Mouse (Mus musculus): ENCODE measurements around the gene Lrrc3.
"Not testable (repeated sequence)": the region's sequence is repeated elsewhere in the genome, so short reads cannot be mapped to it uniquely, and the experiment has no call there.

The Lrrc3 gene

DNA sequence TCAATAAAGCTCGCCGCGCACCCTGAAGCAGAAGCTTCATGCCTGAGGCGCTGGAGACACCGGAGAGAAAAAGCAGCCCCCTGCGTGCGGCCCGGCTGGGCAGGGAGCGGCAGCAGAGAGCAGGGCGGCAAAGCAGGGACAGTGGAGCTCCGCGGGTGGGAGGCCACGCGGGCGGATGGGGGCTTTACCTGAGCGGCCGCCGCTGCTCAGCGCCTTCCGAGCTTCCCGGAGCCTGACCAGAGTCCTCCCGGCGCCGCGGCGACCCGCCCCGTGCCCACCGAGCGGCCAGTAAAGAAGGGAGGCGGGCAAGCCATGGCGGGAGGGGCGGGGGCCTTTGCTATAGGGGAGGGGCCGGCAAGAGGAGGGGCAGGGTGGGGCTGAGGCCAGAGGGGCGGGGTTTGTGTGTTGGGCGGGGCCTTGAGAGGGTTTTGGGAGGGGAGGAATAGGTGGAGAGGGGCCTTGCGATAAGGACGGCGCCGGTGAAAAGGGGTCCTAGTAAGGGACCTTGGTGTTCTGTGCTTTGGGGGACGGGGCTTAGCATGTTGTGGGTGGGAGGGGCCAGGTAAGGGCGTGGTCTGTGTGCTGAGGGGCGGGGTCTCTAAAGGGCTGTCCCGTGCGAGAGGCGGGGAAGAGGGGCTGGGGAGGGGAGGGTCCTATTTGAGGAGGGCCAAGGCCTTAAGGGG is at the start of gene Lrrc3:
Gene Lrrc3, minus strand, starts transcription at position 326 of the 683 bp plus-strand sequence.
- peak; percentile 41 to 68 for DNase-seq (ENCODE audit: low spot score in 2 of 2)

DNA sequence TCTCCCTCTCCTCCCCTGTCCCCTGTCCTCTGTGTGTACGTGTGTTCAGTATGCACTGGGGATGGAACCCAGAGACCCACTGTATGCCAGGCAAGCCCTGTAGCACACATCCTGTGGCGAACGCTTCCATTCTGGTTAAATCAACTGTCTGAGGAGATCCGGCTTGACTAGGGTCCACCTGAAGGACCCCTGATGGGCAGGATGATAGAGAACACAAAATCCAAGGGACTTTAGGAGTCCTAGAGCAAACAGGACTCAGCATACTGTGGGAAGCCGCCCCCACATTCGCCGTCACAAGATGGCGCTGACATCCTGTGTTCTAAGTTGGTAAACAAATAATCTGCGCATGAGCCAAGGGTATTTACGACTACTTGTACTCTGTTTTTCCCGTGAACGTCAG is 48.1 kb upstream of the Lrrc3 start:
- DNase-seq (ENCODE audit: low spot score in 2 of 2): not testable (repeated sequence)

DNA sequence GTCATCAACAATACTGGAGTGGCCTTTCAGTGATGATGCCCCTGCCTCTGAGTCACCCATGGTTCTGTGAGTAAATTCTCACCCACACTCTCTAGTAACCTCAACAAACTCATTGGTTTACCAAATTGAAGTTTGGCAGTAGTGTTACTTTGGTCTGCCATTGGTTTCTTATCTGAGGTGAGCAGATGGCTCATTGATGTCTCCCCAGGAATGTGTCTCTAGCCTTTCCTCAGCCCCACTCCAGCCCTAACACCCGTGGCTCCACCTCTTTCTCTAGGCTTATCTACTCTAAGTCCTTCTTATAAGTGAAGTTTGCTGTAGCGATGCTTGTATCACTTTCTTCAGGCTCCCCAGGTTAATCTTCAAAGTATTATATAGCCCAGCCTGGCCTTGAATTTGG is 37.3 kb upstream of the Lrrc3 start:
- no peak for DNase-seq (ENCODE audit: low spot score in 2 of 2)

DNA sequence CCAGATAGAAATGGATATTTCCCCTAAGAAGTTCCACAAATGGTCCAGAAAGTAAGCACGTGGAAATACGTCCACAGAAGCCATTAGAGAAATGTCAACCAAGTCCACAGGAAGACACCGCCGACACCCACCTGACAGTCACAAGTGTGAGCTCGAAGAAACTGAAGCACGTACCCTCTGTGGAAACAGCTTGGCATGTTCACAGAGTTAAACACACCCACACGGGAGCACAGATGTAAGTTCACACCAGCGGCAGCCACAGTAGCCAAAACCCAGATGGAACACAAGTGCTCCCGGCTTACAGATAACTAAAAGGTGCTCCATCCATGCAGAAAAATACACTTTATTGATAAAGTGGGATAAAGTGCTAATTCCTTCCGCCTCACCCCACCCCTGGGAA is 25.0 kb upstream of the Lrrc3 start:
- DNase-seq (ENCODE audit: low spot score in 2 of 2): no peak

DNA sequence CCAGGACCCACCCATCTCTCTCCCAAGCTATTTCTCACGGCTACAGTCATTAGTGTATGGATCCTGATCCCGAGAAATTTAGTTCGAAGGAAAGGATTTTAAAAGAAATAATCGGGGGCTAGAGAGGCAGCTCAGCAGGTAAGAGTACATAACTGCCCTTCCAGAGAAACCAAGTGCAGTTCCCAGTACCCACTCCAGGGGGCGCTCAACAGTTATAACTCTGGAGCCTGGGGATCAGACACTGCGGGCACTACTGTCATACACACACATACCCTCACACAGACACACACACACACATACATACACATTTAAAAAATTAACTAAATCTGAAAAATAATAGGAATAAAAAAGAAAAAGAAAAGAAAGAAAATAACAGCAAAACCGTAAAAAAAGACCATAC is 23.8 kb upstream of the Lrrc3 start:
- peak in 1 of 2 experiments; percentile 50 for DNase-seq (ENCODE audit: low spot score in 2 of 2)

DNA sequence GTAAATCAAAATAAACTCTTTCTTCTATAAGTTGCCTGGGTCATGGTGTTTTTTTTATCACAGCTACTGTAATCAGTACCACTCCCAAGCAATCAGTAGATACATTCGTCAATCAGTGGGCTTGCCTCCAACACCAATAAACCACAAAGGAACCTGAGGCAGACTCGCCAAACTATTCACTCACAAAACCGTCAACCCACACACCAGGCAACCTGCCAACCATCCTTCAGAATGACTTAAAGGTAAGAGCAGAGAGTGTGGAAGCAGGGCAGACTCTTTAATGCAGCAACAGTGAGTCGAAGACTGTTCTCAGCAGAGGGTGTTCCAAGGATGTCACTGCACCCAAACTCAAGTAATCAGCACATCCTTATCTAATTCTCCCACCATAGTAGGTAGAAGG is 20.3 kb upstream of the Lrrc3 start:
- DNase-seq (ENCODE audit: low spot score in 2 of 2): no peak

DNA sequence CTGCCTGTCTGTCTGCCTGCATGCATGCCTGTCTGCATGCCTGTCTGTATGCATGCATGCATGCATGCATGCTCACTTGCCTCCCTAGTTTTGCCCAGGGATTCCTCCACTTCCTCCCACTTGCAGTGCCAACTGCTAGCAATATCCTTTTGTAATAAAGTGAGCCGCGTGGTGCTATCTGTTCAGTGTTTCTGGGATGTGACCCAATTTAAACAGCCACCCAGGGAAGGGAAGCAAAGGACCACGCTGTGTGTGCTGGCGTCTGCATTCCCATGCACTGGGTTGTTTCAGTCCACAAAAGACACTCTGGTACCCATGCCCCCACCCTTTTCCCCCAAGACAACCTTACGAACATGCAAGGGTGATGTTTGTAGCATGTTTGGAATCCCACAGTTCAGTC is 18.7 kb upstream of the Lrrc3 start:
- no peak for DNase-seq (ENCODE audit: low spot score in 2 of 2)

DNA sequence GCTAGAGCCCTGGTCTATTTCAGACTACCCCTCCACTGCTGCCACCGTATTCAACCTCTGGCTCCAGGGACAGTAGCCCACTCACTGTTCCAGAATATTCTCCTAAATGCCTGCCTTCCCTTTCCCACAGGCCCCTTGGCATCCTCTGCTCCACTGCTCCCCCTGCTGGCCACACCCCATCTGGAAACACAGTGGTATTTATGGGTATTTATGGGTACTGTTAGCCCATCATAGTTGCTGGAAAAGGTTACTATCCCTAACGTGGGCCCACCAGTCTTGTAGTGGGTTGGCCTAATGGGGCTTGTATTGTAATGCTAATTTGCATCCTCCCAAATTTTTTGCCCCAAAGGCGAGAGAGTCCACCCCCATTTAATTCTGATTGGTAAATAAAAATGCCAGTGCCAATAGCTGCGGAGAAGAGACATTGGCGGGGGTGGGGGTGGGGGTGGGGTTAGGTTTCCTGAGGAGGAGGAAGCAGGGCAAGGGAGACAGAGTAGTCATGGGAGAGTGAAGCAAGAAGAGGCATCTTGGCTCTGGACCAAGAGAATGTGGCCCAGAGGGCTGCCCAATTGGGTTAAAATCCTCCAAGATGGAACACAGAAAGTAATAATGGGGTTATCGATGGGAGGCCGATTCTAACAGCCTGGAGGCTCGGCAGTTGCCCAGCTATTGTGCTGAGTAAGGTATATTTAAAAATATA is 14.4 kb upstream of the Lrrc3 start:
- peak; percentile 39 to 48 for DNase-seq (ENCODE audit: low spot score in 2 of 2)

DNA sequence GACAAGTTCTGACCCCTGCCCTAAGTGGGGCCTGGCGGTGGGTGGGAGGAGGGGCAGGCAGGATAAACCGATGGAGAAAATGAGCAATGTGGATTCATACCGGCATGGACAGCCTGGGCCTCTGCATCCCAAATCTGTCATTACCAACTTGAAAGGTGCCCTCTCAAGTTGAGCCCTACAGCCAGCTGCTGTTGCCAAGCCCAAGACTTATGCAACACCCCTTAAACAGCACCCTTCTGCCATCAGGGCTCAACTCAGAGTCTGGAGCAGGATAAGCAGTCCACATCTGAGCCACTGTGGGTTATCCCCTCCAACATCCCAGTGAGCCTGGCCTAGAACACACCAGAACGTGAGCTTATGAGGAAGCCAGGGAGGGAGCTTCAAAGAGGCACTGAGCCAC is 11.0 kb upstream of the Lrrc3 start:
- no peak for DNase-seq (ENCODE audit: low spot score in 2 of 2)

DNA sequence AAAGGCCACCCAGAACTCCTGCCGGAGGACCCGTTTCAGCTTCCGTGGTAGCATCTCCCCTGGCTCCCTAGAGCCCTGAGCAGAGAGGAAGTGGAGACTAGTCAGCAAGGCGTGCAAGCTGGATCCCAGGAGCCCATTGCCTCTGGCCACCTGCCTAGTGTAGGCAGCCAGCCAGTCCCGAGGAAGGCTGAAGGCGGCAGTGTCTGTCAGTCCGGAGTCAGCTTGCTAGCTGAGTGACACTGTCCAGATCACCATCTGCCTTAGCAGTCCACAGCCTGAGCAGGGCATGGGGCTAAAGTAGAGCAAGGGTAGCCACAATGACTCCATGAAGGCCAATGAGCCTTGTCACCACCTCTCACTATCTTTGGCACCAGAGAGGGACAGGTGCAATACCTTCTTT is 10.3 kb upstream of the Lrrc3 start:
- DNase-seq (ENCODE audit: low spot score in 2 of 2): peak in 1 of 2 experiments; percentile 10

DNA sequence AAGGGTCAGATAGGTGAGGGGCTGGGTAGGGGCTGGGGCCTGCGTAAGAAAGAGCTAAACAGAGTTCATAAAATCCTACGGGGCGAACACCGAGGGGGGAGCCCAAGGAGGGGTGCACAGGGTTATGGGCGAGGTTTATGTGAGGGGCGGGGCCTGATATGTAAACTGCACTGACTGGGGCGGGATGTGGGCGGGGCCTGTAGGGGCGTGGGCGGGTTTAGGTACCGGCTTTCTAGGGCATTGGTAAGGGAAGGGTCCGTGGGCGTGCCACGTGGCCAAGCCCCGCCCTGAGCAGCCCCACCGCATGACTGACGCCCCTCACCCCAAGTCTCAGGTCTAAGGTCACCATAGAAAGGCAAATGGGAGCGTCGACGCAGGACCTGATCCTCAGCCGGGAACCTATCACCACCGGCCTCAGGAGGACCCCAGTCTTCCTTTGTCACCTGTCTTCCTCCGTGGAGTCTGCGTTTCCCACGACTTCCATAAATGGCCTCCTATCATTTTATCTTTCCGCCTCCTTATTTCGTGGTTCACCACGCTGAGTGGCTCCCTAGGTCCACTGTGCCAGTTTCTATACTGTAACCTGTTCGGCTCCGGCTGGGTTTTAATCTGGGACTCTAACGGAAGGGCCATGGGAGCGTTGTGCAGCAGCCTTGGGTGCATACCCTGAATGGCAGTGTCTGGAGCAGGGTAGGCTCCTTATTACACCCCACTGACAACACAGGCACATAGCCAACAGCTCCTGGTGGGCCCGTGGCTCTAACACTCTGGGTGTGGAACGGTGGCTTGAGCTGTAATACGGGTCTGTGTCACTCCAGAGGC is 769 bp upstream of the Lrrc3 start:
- DNase-seq (ENCODE audit: low spot score in 2 of 2): peak; percentile 37 to 71

DNA sequence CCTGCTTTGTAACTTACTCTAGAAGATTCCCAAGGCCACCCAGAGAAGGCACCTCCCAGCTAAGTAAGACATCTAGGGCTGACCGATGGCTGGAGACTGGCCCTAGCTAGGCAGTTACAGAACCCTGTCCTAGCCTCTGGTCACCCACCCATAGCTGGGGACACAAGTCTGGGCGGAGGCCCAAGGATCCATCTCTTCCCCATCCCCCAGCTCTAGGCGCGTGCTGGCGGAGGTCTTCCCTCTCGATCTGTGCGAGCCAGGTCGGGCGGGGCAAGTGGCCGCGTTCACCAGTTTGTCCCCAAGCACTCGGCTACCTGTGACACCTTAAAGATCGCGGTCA is 495 bp downstream of the Lrrc3 start:
- DNase-seq (ENCODE audit: low spot score in 2 of 2): no peak

DNA sequence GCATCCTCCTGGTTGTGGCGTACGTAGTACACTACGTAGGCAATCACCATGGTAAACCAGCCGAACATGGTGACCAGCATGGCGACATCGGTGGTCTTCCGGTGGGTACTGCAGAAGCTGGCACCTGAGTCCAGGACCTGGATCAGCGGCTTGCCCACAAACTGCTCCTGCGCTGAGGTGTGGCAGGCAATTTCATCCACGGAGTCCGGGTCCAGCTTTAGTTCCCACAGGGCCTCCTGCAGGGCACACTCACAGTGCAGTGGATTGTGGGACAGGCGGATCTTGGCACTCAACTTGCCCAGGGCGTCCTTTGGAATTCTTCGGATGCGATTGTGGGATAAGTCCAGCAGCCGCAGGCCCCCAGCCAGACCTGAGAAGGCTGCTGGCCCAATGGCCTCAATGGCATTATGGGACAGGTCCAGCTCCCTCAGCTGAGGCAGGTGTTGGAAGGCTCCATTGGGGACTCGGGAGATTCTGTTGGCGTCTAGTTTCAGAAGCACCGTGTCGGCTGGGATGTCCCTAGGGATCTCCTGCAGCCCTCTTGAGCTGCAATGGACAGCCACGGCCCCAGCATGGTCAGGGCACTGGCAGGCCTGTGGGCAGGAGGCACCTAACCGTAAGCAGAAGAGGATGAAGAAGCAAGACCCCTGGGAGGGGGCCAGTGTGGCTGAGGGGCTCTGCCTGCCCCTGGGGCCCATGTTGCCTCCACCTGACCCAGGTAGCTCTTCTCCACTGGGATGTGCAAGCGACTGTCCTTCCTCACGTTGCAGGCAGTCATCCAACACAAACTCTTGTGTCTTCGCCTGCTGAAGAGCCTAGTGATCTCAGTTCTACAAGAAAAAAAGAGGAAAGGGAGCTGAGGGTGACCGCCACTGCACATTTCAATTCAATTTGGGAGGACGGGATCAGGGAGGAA is 1.2 kb downstream of the Lrrc3 start:
- DNase-seq (ENCODE audit: low spot score in 2 of 2): no peak

DNA sequence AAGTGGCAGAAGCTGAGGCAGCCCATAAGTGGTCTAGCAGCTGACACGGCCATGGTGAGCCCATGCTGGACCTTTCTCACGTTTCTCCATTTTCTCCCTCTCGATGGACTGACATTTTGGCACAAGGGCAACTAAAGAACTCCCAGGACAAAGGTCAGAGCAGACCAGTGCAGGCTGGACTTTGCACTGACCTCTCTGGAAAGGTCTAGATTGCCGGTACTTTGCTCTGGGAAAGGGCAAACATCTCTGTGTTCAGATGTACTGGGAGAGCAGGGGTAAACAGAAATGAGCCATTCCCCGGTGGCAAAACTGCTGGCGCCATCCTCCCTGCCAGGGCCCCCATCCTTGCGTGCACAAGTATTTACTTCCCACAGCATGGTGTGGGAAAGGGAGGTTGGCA is 2.2 kb downstream of the Lrrc3 start:
- DNase-seq (ENCODE audit: low spot score in 2 of 2): no peak

DNA sequence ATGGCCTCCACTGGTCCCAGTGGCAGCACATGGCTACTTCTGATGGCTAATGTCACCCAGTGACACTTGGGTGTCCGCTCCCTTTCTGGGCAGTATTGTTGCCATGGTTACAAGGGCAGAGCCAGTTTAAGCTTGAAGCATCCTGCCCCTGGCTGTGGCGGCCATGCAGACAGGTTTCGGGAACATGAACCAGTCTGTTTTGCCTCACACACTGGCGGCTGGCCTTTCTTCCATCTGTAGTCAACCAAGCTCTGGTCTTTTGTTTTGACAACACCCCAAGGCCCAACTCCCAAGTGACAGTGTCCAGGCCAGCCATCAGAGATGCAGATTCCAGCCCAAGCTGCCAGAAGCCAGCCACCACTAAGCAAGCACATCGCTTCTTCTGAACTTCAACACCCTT is 6.8 kb downstream of the Lrrc3 start:
- no peak for DNase-seq (ENCODE audit: low spot score in 2 of 2)

DNA sequence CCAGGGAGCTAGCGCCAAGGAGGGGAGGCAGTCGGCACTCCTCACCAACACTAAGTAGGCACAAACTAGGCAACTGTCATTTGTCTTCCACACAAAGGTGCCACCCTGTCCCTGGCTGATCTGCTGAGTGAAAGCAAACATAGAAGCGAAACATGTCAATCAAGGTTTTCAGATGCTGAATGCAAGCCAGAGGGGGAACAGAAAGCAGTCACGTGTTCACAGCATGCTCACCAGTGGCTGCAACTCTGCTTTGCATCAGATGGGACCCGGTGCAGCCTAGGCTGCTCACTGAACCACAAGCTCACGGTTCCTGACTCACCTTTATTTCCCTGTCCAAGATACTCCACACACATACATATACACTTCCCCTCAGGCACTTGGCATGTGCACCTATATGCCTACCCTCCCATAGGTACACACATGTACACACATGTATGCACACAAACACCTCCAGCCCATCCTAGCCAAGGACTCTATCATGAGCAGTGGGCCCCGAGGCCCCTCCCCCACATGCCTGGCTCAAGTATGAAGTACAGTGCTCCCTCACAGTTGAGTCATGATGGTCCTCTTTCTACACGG is 11.3 kb downstream of the Lrrc3 start:
- DNase-seq (ENCODE audit: low spot score in 2 of 2): no peak

DNA sequence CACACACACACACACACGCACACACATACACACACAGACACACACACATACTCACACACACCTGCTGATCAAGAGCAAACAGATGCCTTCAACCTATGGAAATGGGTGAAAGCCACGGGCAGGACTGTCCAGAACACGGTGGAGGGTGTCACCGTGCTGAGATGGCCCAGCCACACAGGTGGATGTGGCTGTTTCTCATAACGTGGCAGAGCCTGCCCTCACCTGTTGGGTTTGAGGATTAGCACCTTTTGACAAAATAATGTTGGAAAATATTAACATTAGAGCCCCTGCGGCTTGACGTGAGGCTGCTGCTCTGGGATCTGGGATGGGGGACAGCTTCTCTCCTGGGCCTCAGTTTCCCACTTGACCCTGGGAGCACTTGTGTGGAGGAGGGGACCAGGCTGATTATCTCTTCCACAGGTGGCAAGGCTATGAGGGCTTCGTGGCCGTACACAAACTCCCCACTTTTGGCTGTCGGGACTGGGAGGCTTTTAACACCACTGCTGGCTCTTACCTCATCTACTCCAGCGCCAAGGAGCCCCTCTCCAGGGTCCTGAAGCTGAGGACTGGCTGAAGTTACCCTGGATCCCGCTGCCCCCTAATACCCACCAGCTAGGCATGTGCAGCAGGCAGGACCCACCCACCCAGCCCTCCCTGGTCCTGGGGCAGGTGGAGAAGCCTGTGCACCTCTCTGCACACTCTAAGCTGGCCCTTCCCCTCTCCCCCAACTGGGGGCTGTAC is 16.2 kb downstream of the Lrrc3 start:
- DNase-seq (ENCODE audit: low spot score in 2 of 2): no peak

DNA sequence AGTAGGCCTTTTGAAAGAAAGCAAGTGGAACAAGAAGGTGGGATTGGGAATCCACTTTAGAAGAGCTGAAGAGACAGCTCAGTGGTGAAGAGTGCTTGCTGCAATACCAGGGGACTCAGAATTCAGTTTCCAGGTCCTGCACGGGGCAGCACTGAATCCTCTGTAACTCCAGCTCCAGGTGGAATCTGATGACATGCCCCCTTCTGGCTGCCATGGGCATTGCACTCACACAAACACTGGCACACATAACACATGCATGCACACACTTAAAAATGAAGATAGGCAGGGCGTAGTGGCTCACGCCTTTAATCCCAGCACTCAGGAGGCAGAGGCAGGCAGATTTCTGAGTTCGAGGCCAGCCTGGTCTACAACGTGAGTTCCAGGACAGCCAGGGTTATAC is 19.8 kb downstream of the Lrrc3 start:
- no peak for DNase-seq (ENCODE audit: low spot score in 2 of 2)

DNA sequence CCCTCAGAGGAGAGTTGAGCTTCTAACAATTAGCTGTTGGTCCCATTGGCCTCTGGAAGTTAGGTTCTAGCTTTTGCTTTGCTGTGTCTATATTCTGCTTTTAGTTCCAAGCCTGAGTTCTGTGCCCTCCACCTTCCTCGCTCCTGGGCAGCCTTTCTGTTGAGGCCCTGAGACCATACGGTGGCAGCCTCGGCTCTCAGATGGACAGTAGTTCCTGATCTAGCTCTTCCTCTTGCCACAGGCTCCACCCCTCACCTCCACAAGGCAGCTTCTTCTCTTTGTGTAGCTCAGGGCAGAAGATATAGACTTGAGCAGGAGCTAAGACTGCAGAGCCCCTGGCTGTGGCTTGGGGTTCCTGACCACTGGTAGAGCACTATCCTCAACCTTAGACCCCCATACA is 22.0 kb downstream of the Lrrc3 start:
- no peak for DNase-seq (ENCODE audit: low spot score in 2 of 2)

DNA sequence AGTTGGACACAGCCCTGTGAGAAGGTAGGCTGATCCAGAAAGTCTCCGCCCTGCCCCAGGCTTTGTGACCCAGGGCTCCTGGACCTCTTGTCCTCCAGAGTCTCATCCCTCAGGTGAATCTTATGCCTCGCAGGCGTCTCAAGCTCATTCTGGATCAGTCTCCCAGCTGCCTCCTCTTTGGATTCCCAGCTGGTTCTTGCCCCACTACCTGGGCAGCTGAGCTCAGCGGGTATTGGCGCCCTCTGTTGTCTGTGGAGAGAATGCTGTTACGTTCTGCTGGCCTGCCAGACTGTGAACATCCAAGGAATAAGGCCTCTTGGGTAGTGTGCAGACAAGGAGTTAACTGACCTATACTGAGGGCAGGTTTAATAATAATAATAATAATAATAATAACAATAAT is 23.4 kb downstream of the Lrrc3 start:
- DNase-seq (ENCODE audit: low spot score in 2 of 2): no peak

DNA sequence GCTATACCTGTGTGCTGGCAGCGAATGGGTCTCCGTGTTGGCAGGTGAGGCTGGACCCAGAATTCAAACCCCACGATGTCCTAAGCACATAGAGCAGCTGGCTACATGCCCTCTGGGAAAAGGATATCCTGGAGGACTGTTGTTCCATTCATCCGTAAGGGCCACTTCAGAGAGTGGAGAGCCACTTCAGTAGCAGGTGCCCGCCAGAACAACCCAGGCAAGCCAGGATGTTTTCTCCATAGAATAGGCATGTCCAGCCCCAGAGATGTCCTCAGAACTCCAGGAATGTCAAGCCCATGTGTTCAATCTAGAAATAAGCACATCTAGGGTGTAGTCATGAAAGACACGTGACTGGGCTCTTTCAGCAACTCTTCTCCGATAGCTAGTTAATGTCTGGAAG is 32.7 kb downstream of the Lrrc3 start:
- no peak for DNase-seq (ENCODE audit: low spot score in 2 of 2)
